Mouse (Mus musculus) kidney, postnatal 4 days (tissue): ENCODE results near the gene Lsm4.

Experiments
- DNase-seq, 2 experiments: peaks; one replicate each; pipeline ENCODE4 v3.0.0; 2021; ENCODE audit warnings: mixed read lengths in 2 of 2

The Lsm4 gene

DNA sequence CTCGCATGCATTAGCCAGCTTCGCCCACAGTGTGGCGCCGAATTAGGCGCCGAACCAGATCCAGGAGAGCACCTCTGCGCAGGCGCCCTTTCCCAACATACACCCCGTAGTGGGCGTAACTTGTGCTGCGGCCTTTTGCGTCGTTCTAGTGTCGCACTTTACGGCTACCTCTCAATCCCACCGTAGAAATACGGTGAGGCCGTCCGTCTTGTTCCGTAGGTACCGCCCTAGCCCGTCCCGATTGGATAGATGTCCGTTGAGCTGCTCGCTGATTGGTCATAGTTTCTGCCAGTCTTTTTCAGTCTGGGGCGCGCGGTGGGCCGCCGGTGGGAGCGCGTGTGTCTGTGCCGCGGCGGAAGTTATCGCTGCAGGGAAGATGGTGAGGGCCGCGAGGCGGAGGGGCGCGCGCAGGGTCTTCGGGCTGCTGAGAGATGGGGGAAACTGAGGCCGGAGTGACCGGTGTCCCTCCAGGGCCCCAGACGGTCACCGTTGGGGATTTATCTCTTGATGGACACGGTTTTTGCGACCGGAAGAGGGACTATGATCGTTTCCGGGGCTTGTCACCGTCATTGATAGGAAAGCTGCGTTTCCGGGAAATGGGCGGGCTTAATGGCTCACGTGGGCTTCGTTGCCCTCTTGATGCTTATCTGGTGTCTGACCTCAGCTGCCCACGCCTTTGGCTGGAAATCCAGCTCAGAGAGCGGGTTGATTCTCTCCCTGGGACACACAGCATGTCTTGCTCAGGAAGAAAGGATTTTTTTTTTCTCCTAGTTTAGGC lies at the start of gene Lsm4:
Gene Lsm4, plus strand, starts transcription at position 170 of the 778 bp plus-strand sequence.
- peak; percentile 94 to 98 for DNase-seq

GRCm38 (mm10) chr8:70625104-70625503 lies 47.9 kb upstream of the Lsm4 start:
- DNase-seq: peak; percentile 80 to 83

DNA sequence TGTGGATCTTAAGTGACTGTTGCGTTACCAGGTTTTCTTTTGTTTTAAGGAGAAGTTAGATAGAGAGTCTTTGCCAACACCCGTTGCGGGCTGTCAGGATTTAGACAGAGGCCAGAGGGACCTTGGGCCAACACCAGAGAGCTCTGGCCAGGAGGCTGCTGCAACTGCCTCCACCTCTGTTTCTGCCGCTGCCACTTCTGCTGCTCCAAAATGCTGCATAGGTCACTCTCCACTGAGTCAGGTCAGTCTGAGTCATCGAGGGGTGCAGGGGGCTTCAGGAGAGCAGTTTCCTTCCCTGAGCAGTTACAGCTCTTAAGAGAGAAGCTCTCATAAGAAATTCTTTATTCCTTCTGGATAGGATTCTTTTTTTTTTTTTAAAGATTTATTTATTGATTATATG lies 46.0 kb upstream of the Lsm4 start:
- DNase-seq: no peak

GRCm38 (mm10) chr8:70628986-70629490 lies 44.0 kb upstream of the Lsm4 start:
- DNase-seq: no peak

DNA sequence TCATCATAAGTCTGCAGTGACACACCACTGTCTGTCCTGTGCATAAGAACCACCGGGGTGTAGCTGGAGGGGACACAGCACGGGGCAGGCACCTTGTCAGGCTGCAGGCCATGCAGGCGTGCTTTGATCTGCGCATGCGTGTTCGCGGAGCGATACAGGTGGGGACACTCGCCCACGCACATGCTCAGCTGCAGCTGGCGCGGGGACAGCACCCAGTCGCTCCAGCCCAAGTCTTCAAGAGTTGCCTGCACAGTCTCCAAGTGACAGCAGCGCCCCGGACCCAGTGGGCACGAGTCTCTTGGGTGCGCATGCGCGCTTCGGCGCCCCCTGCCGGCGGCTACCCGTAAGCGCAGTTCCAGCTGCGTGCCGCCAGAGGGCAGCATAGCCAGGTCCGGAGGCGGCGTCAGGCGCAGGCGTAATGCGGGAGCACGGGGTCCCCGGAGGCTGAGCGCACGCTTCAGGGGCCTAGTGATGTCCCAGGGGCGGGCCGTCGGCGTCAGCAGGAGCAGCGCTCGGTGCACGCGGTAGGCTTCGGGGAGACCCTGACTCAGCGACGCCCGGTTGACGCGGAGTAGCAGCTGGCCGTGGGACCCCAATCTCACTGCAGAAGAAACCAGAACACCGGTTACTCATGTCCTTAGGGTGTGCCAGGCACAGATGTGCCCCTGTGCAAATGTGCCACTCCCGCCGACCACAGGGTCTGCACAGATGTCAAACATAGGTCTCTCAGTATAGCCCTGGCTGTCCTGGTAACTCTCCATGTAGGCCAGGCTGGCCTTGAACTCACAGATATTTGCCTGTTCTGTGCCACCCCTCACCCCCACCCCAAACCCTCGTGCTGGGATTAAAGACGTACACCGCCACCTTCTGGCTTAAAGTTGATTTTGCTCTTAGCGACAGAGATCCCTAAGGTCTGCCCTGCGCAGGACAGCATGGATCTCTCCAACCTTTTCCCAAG lies 43.2 kb upstream of the Lsm4 start:
- peak; percentile 87 to 93 for DNase-seq

DNA sequence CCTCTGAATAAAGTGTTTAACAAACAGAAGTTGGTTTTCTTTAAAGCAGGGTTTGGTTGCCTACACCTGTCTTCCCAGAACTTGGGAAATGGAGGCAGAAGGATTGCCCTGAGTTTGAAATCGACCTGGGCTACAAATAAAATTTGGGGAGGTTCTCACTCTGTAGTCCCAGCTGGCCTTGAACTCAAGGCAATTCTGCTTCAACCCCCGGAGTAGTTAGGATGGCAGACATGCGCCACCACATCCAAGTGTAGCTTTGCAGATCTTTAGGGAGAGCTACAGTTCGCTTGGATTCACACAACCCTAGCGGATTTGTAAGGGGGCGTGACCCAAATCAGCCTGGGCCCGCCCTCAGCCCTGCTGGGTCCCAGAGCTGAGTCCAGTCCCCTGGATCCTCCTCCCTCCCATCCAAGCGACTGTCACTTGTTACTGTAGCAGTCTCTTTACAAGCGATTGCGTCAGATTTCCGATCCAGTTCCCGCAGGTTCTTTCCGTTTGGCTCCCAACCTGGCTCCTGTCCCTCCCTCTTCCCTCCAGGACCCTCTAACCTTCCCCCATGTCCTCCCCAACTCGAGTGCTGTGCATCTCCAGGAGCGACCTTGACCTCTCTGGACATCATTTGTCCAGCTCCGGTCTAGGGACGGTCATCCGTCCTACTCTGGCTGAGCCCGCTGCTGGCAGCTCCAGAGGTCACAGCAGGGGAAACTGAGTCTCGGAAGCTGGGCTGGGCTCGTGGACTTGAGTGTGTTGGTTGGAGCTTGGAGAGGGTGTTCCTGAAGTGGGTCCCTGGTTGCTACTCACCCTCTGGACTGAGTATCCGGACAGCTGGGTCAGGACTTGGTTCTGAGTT lies 42.3 kb upstream of the Lsm4 start:
- DNase-seq: peak; percentile 78 to 88

DNA sequence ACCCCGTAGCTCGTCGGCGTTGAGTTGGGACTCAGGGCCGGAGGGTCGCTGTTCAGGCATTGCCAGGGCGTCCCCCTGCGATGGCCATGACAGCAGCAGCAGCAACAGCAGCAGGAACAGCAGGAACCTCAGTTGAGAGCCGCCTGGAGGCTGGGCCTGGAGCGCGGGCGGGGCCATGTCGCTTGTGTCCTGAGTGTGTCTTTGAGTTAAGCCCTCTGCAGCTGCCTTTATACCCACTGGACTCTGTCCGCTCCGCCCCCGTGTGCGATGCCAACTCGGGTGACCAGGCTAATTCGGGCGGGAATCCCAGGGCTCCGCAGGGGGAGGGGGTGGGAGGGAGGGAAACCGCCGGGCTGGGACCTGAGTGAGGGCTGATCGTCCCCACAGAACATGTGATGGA lies 41.6 kb upstream of the Lsm4 start:
- peak; percentile 63 to 79 for DNase-seq

DNA sequence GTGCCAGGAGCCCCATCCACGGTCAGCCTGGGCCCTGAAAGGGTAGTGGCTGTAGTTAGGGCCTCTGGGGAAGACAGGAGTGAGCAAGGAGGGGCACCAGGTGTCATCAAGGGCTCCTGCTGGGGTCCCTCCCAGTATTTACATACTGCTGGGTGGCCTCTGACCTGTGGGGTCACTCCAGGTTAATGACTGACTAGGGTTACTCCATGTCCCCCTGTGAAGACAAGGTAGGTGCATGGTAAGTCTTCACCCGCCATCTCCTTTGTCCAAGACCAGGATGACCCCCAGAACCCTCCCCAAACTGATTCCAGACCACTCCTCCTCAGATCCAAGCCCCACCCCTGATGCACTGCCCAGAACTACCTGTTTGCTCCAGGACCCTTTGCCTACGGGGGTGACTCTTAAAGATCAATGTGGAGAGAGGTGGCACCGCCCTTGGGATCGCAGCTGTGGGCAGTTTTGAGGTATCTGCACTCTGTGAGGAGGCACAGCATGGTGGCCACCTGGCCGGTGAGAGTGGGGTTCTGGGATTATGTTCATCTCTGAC lies 40.6 kb upstream of the Lsm4 start, which contains the start of gene Gdf15:
Gene Gdf15, minus strand, starts transcription at position 111 of the 547 bp plus-strand sequence.
- DNase-seq: no peak

GRCm38 (mm10) chr8:70634066-70634465 lies 39.0 kb upstream of the Lsm4 start:
- peak; percentile 77 to 85 for DNase-seq

- DNase-seq: peak in 1 of 2 experiments; percentile 47
Observed at GRCm38 (mm10) chr8:70635527-70635926, 37.5 kb upstream of the Lsm4 start.

GRCm38 (mm10) chr8:70636838-70637237 lies 36.2 kb upstream of the Lsm4 start:
- DNase-seq: peak; percentile 34 to 62

GRCm38 (mm10) chr8:70638752-70639151 lies 34.3 kb upstream of the Lsm4 start:
- no peak for DNase-seq

DNA sequence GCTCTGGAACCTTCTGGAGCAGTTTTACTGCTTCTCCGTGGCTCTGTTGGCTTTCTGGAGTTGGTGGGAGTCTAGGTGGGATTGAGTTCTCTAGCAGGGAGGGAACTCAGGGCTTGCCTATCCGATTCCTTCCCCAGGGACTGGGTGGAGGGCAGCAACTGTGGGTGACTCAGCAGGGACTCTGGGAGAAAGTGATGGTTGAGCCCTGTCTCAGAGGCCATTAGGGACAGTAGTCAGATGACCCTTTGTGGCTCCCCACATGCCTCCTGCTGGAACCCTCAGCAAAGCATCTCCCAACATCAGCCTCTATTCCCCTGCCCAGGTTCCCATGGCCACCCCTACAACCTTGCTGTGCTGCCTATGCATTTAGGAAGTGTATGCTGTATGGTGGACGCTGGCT lies 30.0 kb upstream of the Lsm4 start:
- no peak for DNase-seq

GRCm38 (mm10) chr8:70644065-70644464 lies 29.0 kb upstream of the Lsm4 start:
- peak; percentile 59 to 73 for DNase-seq

GRCm38 (mm10) chr8:70645501-70646224 lies 27.4 kb upstream of the Lsm4 start:
- DNase-seq: peak; percentile 61 to 69

- DNase-seq: no peak
Observed at GRCm38 (mm10) chr8:70646369-70646768, 26.7 kb upstream of the Lsm4 start.

GRCm38 (mm10) chr8:70646775-70647174 lies 26.3 kb upstream of the Lsm4 start:
- DNase-seq: no peak

DNA sequence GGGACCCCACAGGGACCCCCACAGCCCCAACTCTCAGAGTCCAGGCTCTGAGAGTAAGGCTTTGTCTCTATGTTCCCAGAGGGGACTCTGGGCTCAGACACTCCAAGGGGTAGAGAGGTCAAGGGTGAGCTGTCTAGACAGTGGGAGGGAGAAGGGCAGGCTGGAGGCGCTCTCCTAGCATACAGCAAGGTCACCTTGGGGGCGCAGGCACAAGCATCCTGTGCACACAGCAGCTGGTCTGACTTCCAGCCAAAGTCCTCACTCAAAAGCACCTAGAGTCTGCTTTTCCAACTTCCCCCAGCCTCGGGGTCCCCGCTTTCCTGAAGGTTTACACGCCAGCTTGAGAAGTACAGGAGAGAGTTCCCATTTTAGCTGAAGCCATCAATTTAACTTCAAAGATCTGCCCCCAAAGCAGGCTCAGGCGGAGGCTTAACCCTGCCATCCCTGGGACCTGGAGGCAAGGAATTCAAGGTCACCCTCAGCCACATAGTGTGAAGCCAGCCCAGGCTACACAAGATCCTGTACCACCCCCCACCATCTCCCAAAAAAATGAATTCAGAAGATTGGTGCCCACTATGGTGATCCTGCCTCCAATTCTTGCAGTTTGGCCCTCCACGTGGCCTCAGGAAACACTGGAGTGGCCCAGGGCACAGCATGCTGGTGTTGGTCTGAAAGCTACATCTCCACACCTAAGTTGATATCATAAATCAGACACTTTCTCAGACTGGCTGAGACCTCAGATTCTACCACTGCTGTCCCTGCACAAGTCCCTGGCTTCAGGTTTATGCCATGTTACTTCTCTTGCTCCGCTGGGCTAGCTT lies 25.5 kb upstream of the Lsm4 start:
- peak; percentile 70 to 82 for DNase-seq

DNA sequence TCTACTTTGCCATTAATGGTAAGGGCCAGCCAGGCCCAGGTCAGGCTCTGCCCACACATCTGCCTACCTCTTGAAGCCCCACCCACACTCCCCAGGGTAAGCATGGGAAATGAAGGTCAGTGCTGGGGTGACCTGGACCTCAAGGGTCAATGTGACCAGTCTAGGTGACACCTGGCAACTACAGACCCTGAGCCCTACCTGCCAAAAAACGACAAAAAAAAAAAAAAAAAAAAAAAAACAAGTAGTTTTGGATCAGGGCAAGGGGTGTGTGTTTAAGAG lies 24.9 kb upstream of the Lsm4 start:
- DNase-seq: no peak

- no peak for DNase-seq
Observed at GRCm38 (mm10) chr8:70648921-70649320, 24.1 kb upstream of the Lsm4 start.

GRCm38 (mm10) chr8:70649324-70649723 lies 23.7 kb upstream of the Lsm4 start:
- peak; percentile 82 to 89 for DNase-seq
